Mouse (Mus musculus) urinary bladder, postnatal 25 days (tissue): ENCODE results near the gene Arhgap28.
A peak's percentile ranks its signal among the peaks of the same experiment; 100 is the strongest.

Experiments used
- DNase-seq: peaks from one replicate; pipeline ENCODE4 v3.0.0; 2022; ENCODE audit warnings: low spot score

The Arhgap28 gene

DNA sequence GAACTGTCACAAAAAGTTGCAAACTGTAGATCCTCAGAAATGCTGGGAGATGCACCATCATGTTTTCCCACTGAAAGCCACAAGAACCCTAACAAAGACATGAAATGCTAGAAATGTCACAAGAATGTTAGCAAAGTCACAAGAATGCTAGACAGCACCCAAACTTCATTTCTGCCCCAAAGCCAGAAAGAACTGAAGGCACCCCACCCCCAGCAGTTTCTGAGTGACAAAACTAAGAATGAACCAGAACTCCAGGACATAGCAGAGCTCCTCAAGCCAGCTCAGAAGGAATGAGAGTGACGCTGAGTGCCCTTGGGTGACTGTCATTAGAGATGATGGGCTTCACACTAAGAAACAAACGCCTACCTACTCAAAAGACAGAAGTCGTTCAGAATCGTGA, 68.4 kb downstream of the Arhgap28 start:
- no peak for DNase-seq

DNA sequence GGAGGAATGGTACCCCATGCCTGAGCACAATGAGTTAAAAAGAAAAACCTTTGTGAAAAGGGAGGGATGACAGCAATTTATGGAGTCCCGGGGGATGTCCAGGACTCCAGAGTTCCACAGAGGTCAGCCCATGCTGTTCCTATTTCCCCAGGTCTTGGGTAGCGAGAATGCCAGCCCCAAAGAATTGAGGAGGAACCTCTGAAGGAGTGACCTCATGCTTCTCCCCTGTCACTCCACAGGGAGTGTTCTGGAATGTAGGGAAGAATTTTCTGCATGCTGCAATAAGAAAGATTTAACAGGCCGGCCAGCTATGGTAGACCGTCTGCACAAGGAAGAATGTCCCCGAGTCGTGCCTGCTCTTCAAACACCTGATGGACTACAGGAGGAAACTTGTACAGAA, 72.5 kb downstream of the Arhgap28 start:
- no peak for DNase-seq

DNA sequence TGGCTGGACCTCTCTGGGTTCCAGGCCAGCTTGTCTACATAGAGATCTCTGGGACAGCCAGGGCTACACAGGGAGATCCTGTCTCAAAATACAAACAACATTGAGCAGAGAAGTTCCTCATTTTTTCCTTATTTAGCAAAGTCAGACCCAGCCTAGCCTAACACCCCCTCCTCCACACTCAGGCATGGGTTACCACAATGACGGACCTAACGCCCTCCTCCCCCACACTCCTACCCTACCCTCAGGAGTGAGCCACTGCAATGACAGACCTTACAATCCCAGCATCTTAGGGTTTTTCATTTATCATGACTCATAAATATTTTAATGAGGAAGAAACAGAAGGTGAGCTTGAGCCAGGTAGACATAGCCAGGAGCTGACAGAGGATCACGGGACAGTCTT, 73.0 kb downstream of the Arhgap28 start:
- DNase-seq = no peak

DNA sequence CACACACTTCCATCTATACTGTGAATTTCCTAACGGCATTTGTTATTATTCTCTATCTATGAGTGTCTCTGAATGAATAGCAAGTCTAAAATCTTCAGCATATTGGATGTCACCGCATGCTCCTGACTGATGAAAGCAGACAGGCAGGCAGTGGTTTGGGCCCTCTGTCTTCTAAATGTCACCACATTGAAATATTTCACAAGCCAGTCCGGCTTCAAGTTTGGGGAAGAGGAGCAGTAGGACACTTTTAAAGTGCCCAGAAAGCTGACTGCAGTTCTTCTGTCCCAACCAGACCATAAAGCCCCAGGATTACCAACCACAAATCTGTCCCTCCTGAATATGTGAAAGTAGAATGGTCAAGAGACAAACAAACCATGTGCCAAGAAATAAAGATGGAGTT, 73.5 kb downstream of the Arhgap28 start:
- DNase-seq = no peak

DNA sequence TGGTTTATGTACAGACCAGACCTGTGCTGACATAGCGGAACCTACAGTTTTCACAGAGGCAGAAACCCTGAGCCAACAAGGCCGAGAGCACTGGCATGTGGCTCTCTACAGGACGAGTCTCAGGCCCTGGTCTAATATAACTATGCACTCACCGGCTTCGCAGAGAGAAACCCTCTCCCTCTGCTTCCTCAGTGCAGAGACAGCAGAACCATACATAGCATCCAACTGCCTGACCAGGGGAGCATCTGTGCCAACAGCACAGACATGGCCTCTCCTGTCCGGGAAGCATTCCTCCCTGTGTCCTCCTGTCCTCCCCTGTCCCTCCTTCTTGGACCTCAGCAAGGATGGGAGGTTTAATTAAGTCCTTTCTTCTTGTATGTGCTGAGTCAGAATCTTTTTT, 75.6 kb downstream of the Arhgap28 start:
- DNase-seq = no peak

DNA sequence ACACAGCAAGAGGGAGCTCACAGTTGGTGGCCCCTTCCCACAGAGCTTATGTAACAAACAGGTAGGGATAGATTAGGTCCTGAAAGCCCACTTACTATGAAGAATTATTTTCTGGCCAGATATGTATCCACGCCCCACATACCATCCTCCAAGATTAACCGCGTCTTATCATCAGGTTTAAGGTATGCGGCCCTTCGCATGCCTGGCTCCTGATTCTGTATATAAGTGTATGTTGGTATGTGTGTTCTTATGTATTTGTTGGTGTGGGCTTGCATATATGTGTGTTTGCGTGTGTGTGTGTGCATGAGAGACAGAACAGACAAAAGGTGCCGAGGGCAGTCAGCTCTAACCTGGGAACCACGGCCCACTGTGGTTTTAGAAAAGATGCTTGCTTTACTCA, 76.1 kb downstream of the Arhgap28 start:
- DNase-seq = no peak

DNA sequence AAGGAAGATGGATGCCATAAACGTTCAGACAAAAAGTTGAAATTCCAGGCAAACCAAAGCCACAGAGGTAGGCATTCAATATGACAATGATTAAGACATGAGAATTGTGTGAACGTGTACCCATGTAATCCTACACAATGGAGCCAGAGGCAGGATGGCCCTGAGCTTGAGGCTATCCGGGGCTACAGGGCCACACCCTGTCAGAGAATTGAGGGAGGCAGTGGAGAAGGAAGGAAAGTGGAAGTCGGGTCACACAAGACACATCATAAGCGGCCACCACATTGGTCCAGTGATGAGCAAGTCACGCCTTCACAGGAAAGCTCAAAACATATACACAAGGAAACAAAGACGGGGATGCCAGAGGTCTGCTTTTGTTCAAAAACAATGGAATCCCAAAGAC, 84.0 kb downstream of the Arhgap28 start:
- DNase-seq = no peak

DNA sequence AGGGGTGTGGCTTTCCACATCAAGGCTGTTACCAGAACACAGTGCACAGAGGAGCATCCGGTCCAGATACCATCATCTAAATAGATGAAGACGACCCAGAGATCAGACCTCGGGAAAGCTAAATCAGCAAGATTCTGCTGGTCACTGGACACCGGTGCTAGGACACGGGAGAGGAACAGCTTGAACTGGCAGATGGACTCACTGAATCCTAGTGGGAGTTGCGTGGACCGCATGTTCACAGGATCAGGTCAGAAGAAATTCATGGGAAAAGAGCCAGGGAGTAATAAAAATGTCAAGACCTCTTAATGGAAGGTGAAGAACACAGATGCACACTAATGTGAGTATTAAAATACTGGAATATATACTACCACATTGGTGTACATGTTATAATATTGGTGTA, 85.7 kb downstream of the Arhgap28 start:
- no peak for DNase-seq

DNA sequence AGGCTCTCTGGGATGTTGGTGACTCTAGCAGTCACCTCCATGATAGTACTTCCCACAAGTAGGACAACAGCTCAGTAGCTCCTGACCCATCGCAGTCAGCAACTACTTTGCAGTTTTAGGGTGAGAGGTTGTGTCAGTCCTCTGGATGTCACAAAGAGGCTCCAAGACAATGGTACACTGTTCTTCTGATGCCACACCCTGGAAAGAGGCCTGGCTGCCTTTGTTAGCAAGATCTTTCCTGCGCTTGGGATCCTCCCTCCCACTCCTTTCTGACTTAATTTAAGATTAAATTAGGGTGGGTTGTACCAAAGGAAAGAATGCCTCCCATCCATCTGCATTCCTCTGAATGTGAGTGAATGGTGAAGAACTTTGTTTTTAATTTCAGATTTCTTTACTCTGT, 87.0 kb downstream of the Arhgap28 start:
- no peak for DNase-seq

DNA sequence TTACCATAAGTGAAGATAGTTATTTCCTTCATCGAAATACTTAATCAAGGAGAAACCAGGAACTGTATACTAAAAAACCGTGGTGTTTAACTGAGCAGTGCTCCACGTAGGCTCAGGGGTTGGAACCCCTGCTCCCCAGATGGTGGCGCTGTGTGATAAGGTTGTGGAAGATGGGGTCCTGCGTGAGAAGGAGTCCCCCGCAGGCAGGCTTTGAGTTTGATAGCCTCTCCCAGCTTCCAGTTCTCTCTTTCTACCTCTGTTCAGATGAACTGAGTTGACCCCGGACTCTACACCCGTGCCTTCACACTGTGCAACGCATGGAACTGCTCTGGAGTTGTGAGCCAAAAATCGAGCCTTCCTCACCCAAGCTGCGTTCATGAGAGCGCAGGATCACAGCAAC, 91.3 kb downstream of the Arhgap28 start:
- DNase-seq = peak; percentile 56

DNA sequence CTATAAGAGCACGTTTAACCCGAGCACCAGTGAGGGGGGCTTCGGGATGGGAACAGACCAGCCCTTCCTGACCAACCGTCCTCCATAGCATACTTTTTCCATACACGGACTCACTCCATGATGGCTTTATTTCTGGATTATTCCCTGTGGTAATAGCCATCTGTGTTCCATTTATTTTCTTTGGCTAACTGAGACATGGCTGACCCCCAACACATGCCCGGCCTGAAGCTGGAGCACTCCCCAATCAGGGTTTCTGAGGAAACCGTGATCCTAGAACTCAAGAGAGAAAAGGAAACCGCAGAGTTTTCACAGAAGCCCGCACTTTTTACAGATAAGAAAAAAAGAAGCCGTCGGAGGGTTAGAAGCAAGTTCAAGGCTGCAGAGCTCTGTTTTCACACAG, 91.9 kb downstream of the Arhgap28 start:
- no peak for DNase-seq

DNA sequence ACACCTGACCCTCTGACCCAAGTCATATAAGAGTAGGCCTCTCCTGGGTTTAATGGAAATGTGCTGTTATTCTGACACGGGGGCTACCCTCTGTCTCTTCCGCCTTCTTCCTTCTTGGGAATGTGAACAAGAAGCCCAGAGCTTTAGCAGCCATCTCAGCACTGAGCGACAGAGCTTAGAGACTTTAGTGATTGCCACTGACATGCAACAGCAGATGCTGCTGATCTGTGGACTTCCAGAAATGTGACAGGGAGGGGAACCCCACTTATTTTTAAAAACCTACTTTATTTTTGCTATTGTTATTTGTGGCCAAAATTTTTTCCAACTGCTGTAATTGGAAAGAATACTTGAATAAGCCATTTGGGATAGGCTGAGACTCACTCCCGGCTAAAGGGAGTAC, 95.4 kb downstream of the Arhgap28 start:
- DNase-seq = no peak

DNA sequence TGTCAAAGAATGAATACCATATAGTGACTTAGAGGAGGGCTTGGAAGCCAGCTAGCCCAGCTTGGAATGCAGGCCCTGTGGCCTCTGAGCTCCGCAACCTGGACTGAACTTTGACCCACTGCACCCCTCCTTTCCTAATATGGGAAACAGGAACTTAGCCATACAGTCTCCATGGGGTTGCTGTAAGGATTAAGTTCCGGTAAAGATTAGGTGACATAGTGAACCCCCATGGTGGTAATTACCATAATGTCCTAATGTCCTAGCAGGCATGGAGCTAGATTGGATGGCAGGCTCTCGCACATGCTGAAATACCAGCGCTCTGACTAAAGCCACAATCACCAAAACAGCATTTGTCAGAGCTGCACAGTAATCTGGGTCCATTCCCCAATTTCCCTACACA, 95.8 kb downstream of the Arhgap28 start:
- no peak for DNase-seq

DNA sequence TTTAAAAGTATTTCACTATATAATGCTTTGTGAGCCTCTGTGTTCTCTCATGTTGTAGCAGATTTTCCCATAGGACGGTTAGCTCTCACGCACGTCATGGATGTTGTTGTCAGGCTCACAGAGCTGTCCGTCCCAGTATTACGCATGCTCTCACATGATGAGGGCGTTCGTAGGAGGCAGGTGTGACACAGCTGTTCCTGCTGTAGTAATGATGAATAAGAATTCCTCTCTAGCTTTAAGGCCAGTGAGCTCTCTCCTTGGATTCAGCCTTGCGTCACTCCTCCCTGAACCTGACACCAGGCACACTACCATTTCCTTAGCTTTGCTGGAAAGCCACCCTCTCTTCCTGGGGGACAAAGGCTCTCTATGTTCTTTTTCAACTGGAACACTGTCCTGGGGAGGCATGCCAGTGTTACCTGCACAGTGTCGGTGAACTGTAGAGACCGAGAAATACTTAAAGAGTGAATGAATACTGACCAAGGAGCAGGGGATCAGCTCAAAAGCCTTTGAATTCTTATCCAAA, 96.3 kb downstream of the Arhgap28 start:
- no peak for DNase-seq

DNA sequence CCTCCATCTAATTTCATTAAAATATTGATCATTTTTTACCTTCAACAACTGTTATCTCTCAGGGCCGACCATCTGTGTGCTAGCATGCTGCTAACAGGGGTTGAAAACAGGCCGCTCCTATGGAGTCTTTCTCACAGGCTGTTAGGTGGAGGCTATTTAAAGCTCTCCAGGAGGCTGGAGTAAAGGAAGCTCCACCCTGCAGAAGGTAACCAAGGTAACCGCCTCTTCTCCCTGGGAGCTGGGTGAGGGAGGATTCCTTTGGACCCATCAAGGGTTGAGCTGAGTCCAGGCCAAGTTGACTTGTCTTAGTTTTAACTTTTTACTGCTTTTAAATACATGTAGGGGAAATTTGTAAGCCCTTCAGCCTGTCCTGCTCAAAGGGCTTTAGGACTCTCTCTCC, 97.7 kb downstream of the Arhgap28 start:
- no peak for DNase-seq

DNA sequence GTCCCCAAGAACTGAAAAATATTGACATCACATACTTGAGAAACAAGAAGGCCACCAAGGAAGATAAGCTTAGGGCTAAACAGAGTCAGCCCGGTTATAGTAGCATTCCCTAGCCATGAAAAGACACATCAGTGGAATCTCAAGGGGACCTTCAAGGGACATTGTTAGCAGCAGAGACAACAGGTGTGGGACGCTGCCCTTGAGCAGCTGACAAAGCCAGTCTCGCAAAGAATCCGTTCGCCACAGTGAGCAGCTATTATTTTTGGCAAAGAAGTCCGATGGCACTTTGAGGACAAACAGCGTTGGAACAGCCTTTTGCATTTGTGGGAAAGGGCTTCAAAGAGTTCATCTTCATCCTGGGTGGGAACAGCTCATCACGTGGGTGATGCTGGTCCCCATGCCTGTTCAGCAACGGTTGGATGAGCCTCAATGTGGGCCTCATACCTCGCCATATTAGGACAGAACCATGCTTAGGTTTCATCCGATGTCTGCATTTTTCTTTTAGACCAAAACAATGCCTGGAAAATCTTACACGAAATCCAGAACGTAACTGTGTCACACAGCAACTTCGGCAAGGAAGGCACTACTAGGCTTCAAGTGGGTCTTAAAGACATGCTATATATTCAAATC, 99.5 kb downstream of the Arhgap28 start:
- DNase-seq = no peak

DNA sequence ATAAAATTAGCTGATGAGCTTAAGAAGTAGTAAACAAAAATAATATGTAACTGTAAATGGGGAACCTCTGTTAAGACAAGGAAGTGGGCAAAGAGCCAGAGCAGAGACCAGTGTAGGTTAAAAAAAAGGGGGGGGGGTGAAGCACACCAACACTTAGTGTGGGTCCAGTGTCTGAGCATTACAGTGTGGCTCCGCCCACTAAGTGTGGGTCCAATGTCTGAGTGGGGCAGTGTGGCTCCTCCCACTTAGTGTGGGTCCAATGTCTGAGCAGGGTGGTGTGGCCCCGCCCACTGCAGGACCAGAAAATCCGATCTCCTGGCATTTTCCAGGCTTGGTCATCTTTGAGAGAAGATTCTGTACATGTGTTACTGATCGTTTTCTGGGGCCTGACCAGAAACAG, 101.1 kb downstream of the Arhgap28 start:
- no peak for DNase-seq

DNA sequence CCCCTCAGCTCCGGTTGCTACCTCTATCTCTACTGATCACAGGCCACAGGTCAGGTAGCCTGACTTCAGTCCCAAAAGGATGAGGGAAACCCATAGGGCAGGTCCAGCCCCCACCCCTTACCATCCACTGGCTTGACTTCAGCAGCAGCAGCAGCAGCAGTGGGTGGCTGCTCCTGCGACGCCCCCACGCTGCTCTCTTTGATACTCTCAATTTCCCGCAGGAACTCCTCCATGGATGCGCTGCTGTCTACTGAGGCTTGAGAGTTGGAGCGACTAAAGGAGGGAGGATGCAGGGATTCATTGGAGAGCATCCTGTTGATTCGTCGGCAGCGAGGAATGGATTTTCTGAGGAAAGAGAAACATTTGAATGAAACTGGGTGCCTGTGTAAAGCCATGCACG, 102.8 kb downstream of the Arhgap28 start:
- no peak for DNase-seq

DNA sequence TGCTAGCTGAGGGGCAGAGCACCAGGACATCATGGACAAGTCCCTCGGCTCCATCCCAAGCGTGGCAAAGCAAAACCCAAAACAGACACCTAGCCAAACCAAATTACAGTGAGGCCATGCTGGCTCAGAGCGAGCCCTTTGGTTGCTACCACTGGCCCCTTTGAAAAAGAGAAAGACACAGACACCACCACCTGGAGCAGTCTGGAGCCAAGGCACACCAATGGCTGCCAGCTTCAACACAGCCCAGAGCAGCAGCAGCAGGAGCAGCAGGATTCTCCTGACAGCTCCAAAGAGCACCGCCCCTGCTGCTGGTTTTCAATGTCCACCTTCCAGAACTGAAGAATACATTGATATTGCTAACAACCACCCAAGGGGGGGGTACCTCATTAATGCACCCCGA, 104.5 kb downstream of the Arhgap28 start:
- DNase-seq = no peak

DNA sequence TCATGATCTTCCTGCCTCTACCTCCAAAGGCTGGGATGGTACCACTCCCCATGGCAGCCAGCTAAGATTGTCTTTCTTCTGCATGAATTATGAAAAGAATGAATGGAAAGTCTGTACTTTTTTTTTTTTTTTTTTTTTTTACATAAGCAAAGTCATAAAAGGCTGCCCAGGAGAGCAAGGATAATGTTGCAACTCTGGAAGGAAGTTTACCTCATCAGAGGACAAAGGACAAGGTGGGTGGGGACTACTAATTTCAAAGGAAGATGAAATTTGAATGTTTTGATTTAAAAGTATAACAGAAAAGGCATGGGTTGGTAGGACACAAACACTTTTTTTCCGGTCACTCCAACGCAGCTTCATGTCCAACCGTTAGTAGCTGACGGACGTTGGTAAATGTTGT, 107.5 kb downstream of the Arhgap28 start:
- DNase-seq = no peak

DNA sequence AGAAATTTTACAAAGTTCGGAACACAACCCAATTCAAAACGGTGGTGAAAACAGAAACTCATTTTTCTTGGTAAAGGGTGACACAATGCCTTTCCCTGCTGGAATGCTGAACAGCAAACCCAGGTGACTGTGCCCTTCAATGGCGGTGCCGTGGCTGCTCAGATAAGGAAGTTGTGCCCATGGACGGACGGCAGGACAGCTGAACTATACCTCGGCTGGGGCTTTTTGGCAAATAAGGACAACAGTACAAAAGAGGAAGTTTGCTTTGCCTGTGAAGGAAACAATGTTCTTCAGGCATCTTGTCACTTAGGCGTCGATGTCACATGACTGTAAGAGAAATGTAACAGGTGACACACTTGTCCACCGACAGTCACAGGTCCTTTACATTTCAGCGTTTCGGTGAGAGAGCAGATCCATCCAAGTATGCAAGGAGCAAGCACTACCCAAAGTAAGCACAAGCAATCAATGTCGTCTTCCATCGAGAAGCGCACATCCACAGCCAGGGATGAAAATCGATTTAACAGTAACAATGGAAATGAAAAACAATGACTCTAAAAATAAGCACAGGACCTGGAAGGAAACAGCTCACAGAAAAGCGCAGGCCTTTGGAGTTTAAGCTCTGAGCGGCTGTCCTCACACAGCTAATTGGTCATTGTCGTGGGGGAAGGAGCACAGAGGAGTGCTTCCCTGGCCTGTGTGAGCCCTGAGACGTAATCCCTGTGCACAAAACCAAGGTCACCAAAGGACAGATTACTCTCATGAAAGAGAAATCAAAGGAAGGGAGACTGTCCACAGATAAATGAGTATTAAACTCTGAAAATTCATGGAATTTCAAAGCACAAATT, 114.2 kb downstream of the Arhgap28 start:
- DNase-seq = no peak

DNA sequence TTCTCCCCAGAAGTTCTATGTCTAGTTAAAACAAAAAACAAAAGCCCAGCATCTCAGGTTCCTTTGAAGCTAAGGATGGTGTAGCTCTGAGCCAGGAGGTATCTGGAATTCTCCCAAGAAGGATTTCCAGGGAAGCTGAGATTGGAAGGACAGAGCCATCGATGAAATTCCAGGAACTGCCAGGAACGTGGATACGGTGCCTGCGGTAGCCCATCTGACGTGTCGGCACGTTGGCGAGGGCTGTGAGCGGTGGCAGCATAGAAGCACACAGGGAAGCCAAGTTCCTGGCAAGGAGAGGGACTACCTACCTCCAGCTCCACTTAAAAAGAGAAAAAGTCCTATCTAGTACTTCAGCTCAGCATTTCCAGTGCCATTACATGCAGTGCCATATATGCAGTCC, 115.8 kb downstream of the Arhgap28 start:
- DNase-seq = no peak

DNA sequence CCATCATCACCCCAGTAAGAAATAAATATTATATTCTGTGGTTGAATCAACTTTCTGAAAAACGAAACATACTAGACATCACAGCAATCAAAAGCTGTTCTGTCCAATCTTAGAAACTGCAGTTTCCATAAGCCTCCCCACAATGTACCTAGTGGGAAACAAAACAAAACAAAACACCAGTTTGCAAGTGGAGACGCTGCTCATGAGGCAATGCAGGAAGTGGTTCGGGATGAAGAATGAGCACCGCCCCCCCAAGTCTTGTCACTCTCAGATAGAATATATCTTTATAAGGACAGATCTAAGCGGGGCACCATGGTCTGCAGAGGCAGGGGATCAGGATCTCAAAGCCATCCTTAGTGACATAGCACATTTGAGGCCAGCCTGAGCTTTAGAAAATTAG, 117.6 kb downstream of the Arhgap28 start:
- DNase-seq = no peak

DNA sequence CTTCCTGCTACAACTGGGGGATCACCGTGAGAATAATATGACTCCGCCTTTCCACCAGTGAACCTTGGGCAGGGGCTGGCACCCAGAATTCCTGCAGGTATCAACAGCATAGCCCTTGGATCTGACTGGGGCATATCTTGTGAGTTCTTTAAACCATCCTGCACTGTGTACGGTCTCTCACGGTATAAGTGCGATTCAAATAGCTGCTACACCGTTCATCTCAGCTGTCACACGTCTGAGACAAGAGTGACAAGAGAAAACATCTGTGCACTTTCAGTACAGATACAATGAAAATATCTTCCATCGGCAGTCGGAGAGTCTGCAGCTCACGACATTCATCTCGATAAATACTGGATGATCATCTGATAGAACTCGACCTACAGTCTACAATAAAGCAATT, 126.3 kb downstream of the Arhgap28 start:
- no peak for DNase-seq
